Mouse (Mus musculus) erythroblast, embryonic 14.5 days (primary cell): ENCODE data around the gene Oxct1.

Source experiments
- GATA1 ChIP-seq: IDR thresholded peaks from 2 replicates; pipeline ENCODE4 v1.6.1; 2012; ENCODE audit warnings: low read length, inconsistent platforms, mixed read lengths
- TAL1 ChIP-seq: IDR thresholded peaks from 3 replicates; pipeline ENCODE4 v1.6.1; 2012; ENCODE audit warnings: low read length, inconsistent platforms, mixed read lengths

GRCm38 (mm10) chr15:3994852-3995447, 31.2 kb upstream of the Oxct1 start:
- TF ChIP-seq TAL1 (no peak), GATA1 (no peak)
